Mouse (Mus musculus) heart, embryonic 15.5 days (tissue): ENCODE data around the gene Foxp4. TPM values are rescaled to one million over a fixed set of nuclear protein-coding genes. Genes with fewer than 3 reads are reported as not detected.
A peak's percentile ranks its signal among the peaks of the same experiment; 100 is the strongest.

Source experiments
- ATAC-seq: fragments of 200-750 bp; cut with Nextera tagmentation; replicated peaks from 2 replicates; pipeline ENCODE4 v1.8.0; 2017; ENCODE audit warnings: low read depth, moderate TSS enrichment; ENCODE audit not compliant: insufficient number of reproducible peaks, insufficient read depth, low FRiP score
- H3K27ac ChIP-seq: fragments of 300-500 bp; sonication (generic); 2 replicates; pipeline ENCODE4 v1.5.1; 2015; ENCODE audit warnings: mild to moderate bottlenecking, inconsistent platforms
- H3K27me3 ChIP-seq: fragments of 300-500 bp; sonication (generic); 2 replicates; pipeline ENCODE4 v1.6.1; 2015; ENCODE audit warnings: inconsistent platforms
- H3K36me3 ChIP-seq: fragments of 300-500 bp; sonication (generic); 2 replicates; pipeline ENCODE4 v1.6.1; 2015; ENCODE audit warnings: mild to moderate bottlenecking, inconsistent platforms
- H3K4me1 ChIP-seq: fragments of 300-500 bp; sonication (generic); replicated peaks from 2 replicates; pipeline ENCODE4 v1.6.1; 2015; ENCODE audit warnings: inconsistent platforms
- H3K4me2 ChIP-seq: fragments of 300-500 bp; sonication (generic); 2 replicates; pipeline ENCODE4 v1.6.1; 2015; ENCODE audit warnings: inconsistent platforms, mild to moderate bottlenecking, moderate library complexity
- H3K4me3 ChIP-seq: fragments of 300-500 bp; sonication (generic); 2 replicates; pipeline ENCODE4 v1.5.1; 2015; ENCODE audit warnings: mild to moderate bottlenecking, inconsistent platforms
- H3K9ac ChIP-seq: fragments of 300-500 bp; sonication (generic); 2 replicates; pipeline ENCODE4 v1.6.1; 2015; ENCODE audit warnings: mild to moderate bottlenecking, inconsistent platforms
- H3K9me3 ChIP-seq: fragments of 300-500 bp; sonication (generic); replicated peaks from 2 replicates; pipeline ENCODE4 v1.6.1; 2016; ENCODE audit warnings: inconsistent platforms
- WGBS: fragments of 180-500 bp; shearing (Covaris S2); methylation state at CpG from one replicate; pipeline ENCODE4 v1.1.7; 2015; ENCODE audit warnings: mixed read lengths; 5-methylcytosine and 5-hydroxymethylcytosine counted together
- polyA plus RNA-seq: library from polyadenylated mRNA; unstranded; fragments of >200 nt; fragmentation: Nextera tagmentation; extraction: Ambion mirVana; gene quantifications from 2 replicates; pipeline ENCODE4 v1.2.1, GENCODE M21; 2015

Gene Foxp4
- polyA plus RNA-seq, 1 experiment from 2014 or later = 6.4 TPM

GRCm38 (mm10) chr17:47925988-47926387 lies 1.5 kb upstream of the Foxp4 start:
- WGBS = 55% methylated on average over 10 of the region's 10 CpGs
- no peak overlapping the region for H3K9ac ChIP-seq
- peak overlapping the region; percentile 90; the same call in 1 of the 2 replicates for H3K4me3 ChIP-seq

GRCm38 (mm10) chr17:47925340-47925926 lies 988 bp upstream of the Foxp4 start:
- Histone ChIP-seq H3K27me3 (peaks cover 9% of the 10 kb centered on the region), H3K4me1 (peaks cover 32% of the 10 kb centered on the region), H3K36me3 (no peaks in the 10 kb centered on the region), H3K4me2 (peak overlapping the region; percentile 97), H3K27ac (peak overlapping the region; percentile 98), H3K9me3 (no peaks in the 10 kb centered on the region), H3K4me3 (peak overlapping the region; percentile 90), H3K9ac (peak overlapping the region; percentile 91)
- no peak for ATAC-seq
- WGBS = 7% methylated on average over 13 of the region's 13 CpGs

More at GRCm38 (mm10) chr17:47925988-47926387, 1.5 kb upstream of the Foxp4 start:
- no peaks in the 10 kb centered on the region for H3K36me3 ChIP-seq
- peak overlapping the region; percentile 97 for H3K4me2 ChIP-seq
- H3K27me3 ChIP-seq = peaks cover 9% of the 10 kb centered on the region
- peaks cover 32% of the 10 kb centered on the region for H3K4me1 ChIP-seq
- H3K27ac ChIP-seq = peak overlapping the region; percentile 98; the same call in 1 of the 2 replicates
- no peaks in the 10 kb centered on the region for H3K9me3 ChIP-seq
- ATAC-seq = no peak

- ATAC-seq = peak; percentile 47
- H3K27ac ChIP-seq = peak overlapping the region; percentile 98
- WGBS = 1% methylated on average over 63 of the region's 65 CpGs
These were observed 615 bp downstream of the Foxp4 start for GRCm38 (mm10) chr17:47923678-47924382.

GRCm38 (mm10) chr17:47923011-47923677 lies 1.3 kb downstream of the Foxp4 start:
- H3K4me1 ChIP-seq = peaks cover 34% of the 10 kb centered on the region
- ATAC-seq = no peak
- WGBS = 1% methylated on average over 28 of the region's 28 CpGs
- H3K27ac ChIP-seq = peak overlapping the region; percentile 98
- H3K4me2 ChIP-seq = peak overlapping the region; percentile 97
- H3K36me3 ChIP-seq = no peaks in the 10 kb centered on the region
- H3K9ac ChIP-seq = peak overlapping the region; percentile 91
- H3K9me3 ChIP-seq = no peaks in the 10 kb centered on the region
- H3K27me3 ChIP-seq = peaks cover 9% of the 10 kb centered on the region
- H3K4me3 ChIP-seq = peak overlapping the region; percentile 90

More at GRCm38 (mm10) chr17:47923678-47924382, 615 bp downstream of the Foxp4 start:
- peaks cover 9% of the 10 kb centered on the region for H3K27me3 ChIP-seq
- peak overlapping the region; percentile 91 for H3K9ac ChIP-seq
- H3K4me2 ChIP-seq = peak overlapping the region; percentile 97
- peaks cover 34% of the 10 kb centered on the region for H3K4me1 ChIP-seq
- peak overlapping the region; percentile 90 for H3K4me3 ChIP-seq
- H3K36me3 ChIP-seq = no peaks in the 10 kb centered on the region
- H3K9me3 ChIP-seq = no peaks in the 10 kb centered on the region

- Histone ChIP-seq H3K27me3 (peaks cover 9% of the 10 kb centered on the region), H3K4me1 (peaks cover 34% of the 10 kb centered on the region), H3K36me3 (no peaks in the 10 kb centered on the region), H3K4me3 (peak overlapping the region; percentile 90), H3K9ac (peak overlapping the region; percentile 91), H3K4me2 (peak overlapping the region; percentile 97), H3K27ac (no peak overlapping the region), H3K9me3 (no peaks in the 10 kb centered on the region)
- ATAC-seq = no peak
- under 1% methylated on average over 24 of the region's 24 CpGs for WGBS
These were observed 1.9 kb downstream of the Foxp4 start for GRCm38 (mm10) chr17:47922579-47922978.

GRCm38 (mm10) chr17:47922116-47922515 lies 2.3 kb downstream of the Foxp4 start:
- peak overlapping the region; percentile 91 for H3K9ac ChIP-seq
- no peaks in the 10 kb centered on the region for H3K9me3 ChIP-seq
- no peaks in the 10 kb centered on the region for H3K36me3 ChIP-seq
- no peak for ATAC-seq
- peak overlapping the region; percentile 90 for H3K4me3 ChIP-seq
- WGBS = 8% methylated on average over 21 of the region's 21 CpGs
- H3K4me1 ChIP-seq = peaks cover 34% of the 10 kb centered on the region
- peaks cover 9% of the 10 kb centered on the region for H3K27me3 ChIP-seq
- H3K4me2 ChIP-seq = peak overlapping the region; percentile 97
- H3K27ac ChIP-seq = no peak overlapping the region

GRCm38 (mm10) chr17:47921136-47921665 lies 3.2 kb downstream of the Foxp4 start:
- Histone ChIP-seq H3K27ac (no peak overlapping the region), H3K9ac (no peak overlapping the region), H3K36me3 (no peaks in the 10 kb centered on the region), H3K4me3 (peak overlapping the region; percentile 90; the same call in 1 of the 2 replicates), H3K9me3 (no peaks in the 10 kb centered on the region), H3K27me3 (peaks cover 9% of the 10 kb centered on the region), H3K4me2 (peak overlapping the region; percentile 97), H3K4me1 (peaks cover 34% of the 10 kb centered on the region)
- 69% methylated on average over 4 of the region's 4 CpGs for WGBS
- no peak for ATAC-seq

- 57% methylated on average over 5 of the region's 5 CpGs for WGBS
- Histone ChIP-seq H3K27ac (no peak overlapping the region), H3K4me1 (peaks cover 22% of the 10 kb centered on the region), H3K4me3 (no peak overlapping the region), H3K9ac (no peak overlapping the region), H3K9me3 (no peaks in the 10 kb centered on the region), H3K36me3 (no peaks in the 10 kb centered on the region), H3K27me3 (peaks cover 9% of the 10 kb centered on the region), H3K4me2 (no peak overlapping the region)
- ATAC-seq = no peak
These were observed 4.6 kb downstream of the Foxp4 start for GRCm38 (mm10) chr17:47919826-47920225.

- 70% methylated on average over 5 of the region's 5 CpGs for WGBS
- H3K4me3 ChIP-seq = no peak overlapping the region
These were observed 6.5 kb downstream of the Foxp4 start for GRCm38 (mm10) chr17:47917907-47918306.

GRCm38 (mm10) chr17:47917212-47917611 lies 7.2 kb downstream of the Foxp4 start:
- ATAC-seq = no peak
- H3K36me3 ChIP-seq = no peaks in the 10 kb centered on the region
- H3K27me3 ChIP-seq = peaks cover 9% of the 10 kb centered on the region
- 75% methylated on average over 3 of the region's 3 CpGs for WGBS
- no peak overlapping the region for H3K4me3 ChIP-seq
- H3K4me1 ChIP-seq = peaks cover 14% of the 10 kb centered on the region
- H3K27ac ChIP-seq = no peak overlapping the region
- no peak overlapping the region for H3K9ac ChIP-seq
- no peak overlapping the region for H3K4me2 ChIP-seq
- no peaks in the 10 kb centered on the region for H3K9me3 ChIP-seq

More at GRCm38 (mm10) chr17:47917907-47918306, 6.5 kb downstream of the Foxp4 start:
- no peak overlapping the region for H3K27ac ChIP-seq
- ATAC-seq = no peak
- no peak overlapping the region for H3K4me2 ChIP-seq
- no peak overlapping the region for H3K9ac ChIP-seq
- peaks cover 9% of the 10 kb centered on the region for H3K27me3 ChIP-seq
- no peaks in the 10 kb centered on the region for H3K9me3 ChIP-seq
- no peaks in the 10 kb centered on the region for H3K36me3 ChIP-seq
- peaks cover 20% of the 10 kb centered on the region for H3K4me1 ChIP-seq

GRCm38 (mm10) chr17:47914676-47915219 lies 9.7 kb downstream of the Foxp4 start:
- Histone ChIP-seq H3K27me3 (no peaks in the 10 kb centered on the region), H3K27ac (no peak overlapping the region), H3K9ac (no peak overlapping the region), H3K4me1 (peaks cover 16% of the 10 kb centered on the region), H3K36me3 (no peaks in the 10 kb centered on the region), H3K4me2 (no peak overlapping the region), H3K9me3 (no peaks in the 10 kb centered on the region), H3K4me3 (no peak overlapping the region)
- 70% methylated on average over 9 of the region's 9 CpGs for WGBS
- no peak for ATAC-seq
